Mouse (Mus musculus) CH12.LX (cell line): ENCODE results near the gene Tspan3. TPM values are rescaled to one million over a fixed set of nuclear protein-coding genes. Genes with fewer than 3 reads are reported as not detected.

Experiments
- DNase-seq: peaks from one replicate; pipeline ENCODE4 v3.0.0-alpha.2; 2013; ENCODE audit errors: extremely low read depth
- H3K27ac ChIP-seq: 2 replicates; pipeline ENCODE4 v1.5.1; 2012; ENCODE audit warnings: low read depth, mild to moderate bottlenecking, control low read depth, moderate library complexity; ENCODE audit not compliant: insufficient read depth
- H3K27me3 ChIP-seq: replicated peaks from 2 replicates; pipeline ENCODE3; 2012; ENCODE audit warnings: inconsistent platforms
- H3K36me3 ChIP-seq, 2 experiments: replicated peaks in 1 of 2; 2 replicates each; pipeline versions ENCODE3 to v1.6.1; 2012; ENCODE audit warnings: inconsistent platforms in 1 of 2, low read length in 1 of 2, mild to moderate bottlenecking in 1 of 2, mixed read lengths in 1 of 2, moderate library complexity in 1 of 2; ENCODE audit not compliant: control insufficient read depth in 1 of 2, insufficient read depth in 1 of 2
- H3K4me1 ChIP-seq, 2 experiments: 2 replicates each; pipeline ENCODE4 v1.6.1; 2012; ENCODE audit warnings: inconsistent platforms in 1 of 2, moderate library complexity in 1 of 2; ENCODE audit not compliant: insufficient read depth in 2 of 2, control insufficient read depth in 1 of 2
- H3K4me2 ChIP-seq: 2 replicates; pipeline ENCODE4 v1.6.1; 2012; ENCODE audit warnings: low read depth, mild to moderate bottlenecking, control low read depth; ENCODE audit not compliant: poor library complexity, insufficient read depth, severe bottlenecking
- H3K4me3 ChIP-seq, 3 experiments: fragments of 150-350 bp in 1 of 3; sonication (generic) in 1 of 3; replicated peaks in 1 of 3; 2 replicates each; pipeline versions ENCODE3 to v1.5.1; 2011 to 2012; ENCODE audit warnings: low read depth in 2 of 3, low read length in 2 of 3, mild to moderate bottlenecking in 2 of 3, moderate library complexity in 2 of 3, control low read depth in 1 of 3, improper control_type of control experiment in 1 of 3, inconsistent platforms in 1 of 3, mixed read lengths in 1 of 3; ENCODE audit not compliant: poor library complexity in 1 of 3
- H3K79me2 ChIP-seq: replicated peaks from 2 replicates; pipeline ENCODE4 v1.6.1; 2012; ENCODE audit warnings: mild to moderate bottlenecking, moderate library complexity; ENCODE audit not compliant: control insufficient read depth, poor library complexity, insufficient read depth, severe bottlenecking; ENCODE audit errors: extremely low read depth
- H3K9ac ChIP-seq: 2 replicates; pipeline ENCODE4 v1.6.1; 2012; ENCODE audit warnings: low read depth, mild to moderate bottlenecking, control low read depth, moderate library complexity; ENCODE audit not compliant: insufficient read depth
- H3K9me3 ChIP-seq: replicated peaks from 2 replicates; pipeline ENCODE3; 2012; ENCODE audit warnings: low read length, inconsistent platforms, mixed read lengths
- BHLHE40 ChIP-seq: IDR thresholded peaks from 2 replicates; pipeline ENCODE4 v1.6.1; 2011; ENCODE audit warnings: mild to moderate bottlenecking, low read depth, low read length, improper control_type of control experiment
- CHD1 ChIP-seq: IDR thresholded peaks from 2 replicates; pipeline ENCODE4 v1.6.1; 2012; ENCODE audit warnings: low read depth, low read length, improper control_type of control experiment, inconsistent platforms
- CHD2 ChIP-seq: IDR thresholded peaks from 2 replicates; pipeline ENCODE4 v1.6.1; 2011; ENCODE audit warnings: low read length, improper control_type of control experiment
- E2F4 ChIP-seq: IDR thresholded peaks from 2 replicates; pipeline ENCODE4 v1.6.1; 2011; ENCODE audit warnings: low read depth, low read length, improper control_type of control experiment; ENCODE audit not compliant: insufficient replicate concordance
- ELF1 ChIP-seq: IDR thresholded peaks from 2 replicates; pipeline ENCODE4 v1.6.1; 2014; ENCODE audit warnings: low read depth, mild to moderate bottlenecking, inconsistent platforms, low read length, improper control_type of control experiment
- EP300 ChIP-seq: IDR thresholded peaks from 2 replicates; pipeline ENCODE4 v1.6.1; 2011; ENCODE audit warnings: low read length, improper control_type of control experiment
- ETS1 ChIP-seq: conservative IDR thresholded peaks from 2 replicates; pipeline ENCODE4 v1.6.1; 2012; ENCODE audit warnings: low read depth, mild to moderate bottlenecking, inconsistent platforms, low read length, improper control_type of control experiment, moderate library complexity
- GABPA ChIP-seq: IDR thresholded peaks from 2 replicates; pipeline ENCODE4 v1.6.1; 2012; ENCODE audit warnings: low read depth, low read length, improper control_type of control experiment, inconsistent platforms; ENCODE audit not compliant: insufficient replicate concordance
- IRF4 ChIP-seq: IDR thresholded peaks from 2 replicates; pipeline ENCODE4 v1.6.1; 2014; ENCODE audit warnings: low read depth, mild to moderate bottlenecking, inconsistent platforms, low read length, improper control_type of control experiment
- MAFK ChIP-seq: IDR thresholded peaks from 2 replicates; pipeline ENCODE4 v1.6.1; 2011; ENCODE audit warnings: low read length, improper control_type of control experiment; ENCODE audit not compliant: insufficient replicate concordance
- MAZ ChIP-seq: IDR thresholded peaks from 2 replicates; pipeline ENCODE4 v1.6.1; 2012; ENCODE audit warnings: low read depth, mild to moderate bottlenecking, inconsistent platforms, low read length, improper control_type of control experiment, moderate library complexity
- MYC ChIP-seq: IDR thresholded peaks from 2 replicates; pipeline ENCODE4 v1.6.1; 2011; ENCODE audit warnings: low read depth, mild to moderate bottlenecking, improper control_type of control experiment, low read length
- NRF1 ChIP-seq: IDR thresholded peaks from 2 replicates; pipeline ENCODE4 v1.6.1; 2014; ENCODE audit warnings: low read depth, mild to moderate bottlenecking, inconsistent platforms, low read length, improper control_type of control experiment, moderate library complexity
- PAX5 ChIP-seq: IDR thresholded peaks from 2 replicates; pipeline ENCODE4 v1.6.1; 2012; ENCODE audit warnings: low read length, inconsistent platforms, mixed read lengths
- POLR2A ChIP-seq: IDR thresholded peaks from 2 replicates; pipeline ENCODE4 v1.6.1; 2011; ENCODE audit warnings: low read depth, mild to moderate bottlenecking, improper control_type of control experiment, low read length
- RAD21 ChIP-seq: IDR thresholded peaks from 2 replicates; pipeline ENCODE4 v1.6.1; 2011; ENCODE audit warnings: low read depth, mild to moderate bottlenecking, low read length, improper control_type of control experiment, moderate library complexity
- RCOR1 ChIP-seq: conservative IDR thresholded peaks from 2 replicates; pipeline ENCODE4 v1.6.1; 2012; ENCODE audit warnings: low read depth, mild to moderate bottlenecking, inconsistent platforms, low read length, improper control_type of control experiment
- SMC3 ChIP-seq: IDR thresholded peaks from 2 replicates; pipeline ENCODE4 v1.6.1; 2011; ENCODE audit warnings: low read depth, low read length, improper control_type of control experiment
- TCF12 ChIP-seq: IDR thresholded peaks from 2 replicates; pipeline ENCODE4 v1.6.1; 2014; ENCODE audit warnings: low read depth, mild to moderate bottlenecking, inconsistent platforms, low read length, improper control_type of control experiment
- UBTF ChIP-seq: IDR thresholded peaks from 2 replicates; pipeline ENCODE4 v1.6.1; 2012; ENCODE audit warnings: low read depth, mild to moderate bottlenecking, inconsistent platforms, low read length, improper control_type of control experiment, moderate library complexity
- USF1 ChIP-seq: IDR thresholded peaks from 2 replicates; pipeline ENCODE4 v1.6.1; 2014; ENCODE audit warnings: low read depth, mild to moderate bottlenecking, inconsistent platforms, low read length, improper control_type of control experiment
- USF2 ChIP-seq: conservative IDR thresholded peaks from 2 replicates; pipeline ENCODE4 v1.6.1; 2011; ENCODE audit warnings: low read depth, low read length, improper control_type of control experiment
- ZC3H11A ChIP-seq: IDR thresholded peaks from 2 replicates; pipeline ENCODE4 v1.6.1; 2012; ENCODE audit warnings: low read depth, mild to moderate bottlenecking, inconsistent platforms, low read length, improper control_type of control experiment
- ZNF384 ChIP-seq: IDR thresholded peaks from 2 replicates; pipeline ENCODE4 v1.6.1; 2012; ENCODE audit warnings: low read depth, low read length, improper control_type of control experiment, inconsistent platforms
- dilution Hi-C: fragments of 300-500 bp; cut with MboI; formaldehyde crosslinking; loops from 2 replicates; pipeline ENCODE4 v1.14.3; 2020; ENCODE audit warnings: low sequenced_read_pairs; ENCODE audit not compliant: extremely low pct_unique_long_range_greater_than_20kb, extremely low pct_ligation_motif_present
- in situ Hi-C: fragments of 300-500 bp; cut with MboI; formaldehyde crosslinking; loops from 3 replicates; pipeline ENCODE4 v1.14.3; 2019; ENCODE audit warnings: low sequenced_read_pairs, low pct_ligation_motif_present, low pct_unique_long_range_greater_than_20kb, mixed read lengths
- polyA plus RNA-seq: library from polyadenylated mRNA; unstranded; fragments of >175 nt; gene quantifications from 2 replicates; pipeline ENCODE4 v1.2.1, GENCODE M21; 2012; ENCODE audit warnings: low read depth; ENCODE audit not compliant: insufficient read length
- total RNA-seq, 2 experiments: library from RNA; depleted of rRNA; stranded (reverse); fragments of 300-350 nt in 1 of 2; fragments of >200 nt in 1 of 2; gene quantifications; 2 replicates each; pipeline ENCODE4 v1.2.3; 2012 to 2014

Gene Tspan3
- total and polyA plus RNA-seq, 3 experiments: 34.5 to 85.9 (median 60.4) TPM

- no peak overlapping the region for H3K9ac ChIP-seq
- H3K4me1 ChIP-seq: peaks cover 0 to 52% of the 10 kb centered on the region in 2 experiments; a peak in 2 of 4 replicates
- no peak for DNase-seq
- TF ChIP-seq ZNF384 (no peak), MYC (no peak), E2F4 (no peak), MAZ (no peak), ZC3H11A (no peak), UBTF (no peak), PAX5 (no peak), GABPA (no peak), POLR2A (no peak), IRF4 (no peak), EP300 (no peak)
- no peaks in the 10 kb centered on the region for H3K9me3 ChIP-seq
- in situ Hi-C loops: no loop called here
- H3K79me2 ChIP-seq: no peaks in the 10 kb centered on the region
- dilution Hi-C loops: no loop called here
- H3K4me2 ChIP-seq: no peak overlapping the region
- H3K27ac ChIP-seq: no peak overlapping the region
- H3K36me3 ChIP-seq: peaks cover 0 to 7% of the 10 kb centered on the region in 2 experiments
- no peak overlapping the region for H3K4me3 ChIP-seq
- no peaks in the 10 kb centered on the region for H3K27me3 ChIP-seq
Measured at GRCm38 (mm10) chr9:56152482-56153007, 12.7 kb downstream of the Tspan3 start.

GRCm38 (mm10) chr9:56151745-56152481 lies 13.4 kb downstream of the Tspan3 start:
- no peak for TF ChIP-seq ELF1
- no peak for TF ChIP-seq BHLHE40
- TF ChIP-seq USF2: no peak
- TF ChIP-seq RCOR1: no peak
- TF ChIP-seq CHD1: no peak
- TF ChIP-seq IRF4: no peak
- TF ChIP-seq SMC3: no peak
- TF ChIP-seq TCF12: no peak
- TF ChIP-seq CHD2: no peak
- no peak for TF ChIP-seq MAFK
- no peak for TF ChIP-seq ETS1
- TF ChIP-seq NRF1: no peak
- TF ChIP-seq GABPA: no peak
- no peak for TF ChIP-seq USF1
- TF ChIP-seq RAD21: no peak
- peaks cover 0 to 13% of the 10 kb centered on the region in 2 experiments for H3K36me3 ChIP-seq
- dilution Hi-C loops (no loop called here), in situ Hi-C loops (no loop called here)
- no peak overlapping the region for H3K9ac ChIP-seq
- H3K4me1 ChIP-seq: peaks cover 0 to 48% of the 10 kb centered on the region in 2 experiments; a peak in 2 of 4 replicates
- H3K27me3 ChIP-seq: no peaks in the 10 kb centered on the region
- H3K4me2 ChIP-seq: no peak overlapping the region
- H3K9me3 ChIP-seq: no peaks in the 10 kb centered on the region
- no peak overlapping the region for H3K27ac ChIP-seq
- no peak overlapping the region for H3K4me3 ChIP-seq
- no peaks in the 10 kb centered on the region for H3K79me2 ChIP-seq
- no peak for DNase-seq
